Mouse (Mus musculus) activated CD4-positive, CD25-positive, alpha-beta regulatory T cell, adult 4 months (primary cell): ENCODE measurements around the gene Sh3rf1. TPM values are rescaled to one million over a fixed set of nuclear protein-coding genes. Genes with fewer than 3 reads are reported as not detected.
"Not testable (repeated sequence)": the region's sequence is repeated elsewhere in the genome, so short reads cannot be mapped to it uniquely, and the experiment has no call there.

Experiments
- ATAC-seq: one replicate; pipeline ENCODE4 v1.8.0; 2017
- polyA plus RNA-seq, 2 experiments: library from polyadenylated mRNA; unstranded; fragments of 100-300 nt; shearing (Covaris generic); gene quantifications; one replicate each; pipeline ENCODE4 v1.2.1; 2017

Sh3rf1 gene
- polyA plus RNA-seq, 2 experiments from 2014 or later: 5.6 to 6.5 TPM

- ATAC-seq: peak; percentile 52
These were observed 150.5 kb downstream of the Sh3rf1 start for GRCm38 (mm10) chr8:61374059-61374755.

GRCm38 (mm10) chr8:61375205-61375604 lies 151.5 kb downstream of the Sh3rf1 start:
- no peak for ATAC-seq

DNA sequence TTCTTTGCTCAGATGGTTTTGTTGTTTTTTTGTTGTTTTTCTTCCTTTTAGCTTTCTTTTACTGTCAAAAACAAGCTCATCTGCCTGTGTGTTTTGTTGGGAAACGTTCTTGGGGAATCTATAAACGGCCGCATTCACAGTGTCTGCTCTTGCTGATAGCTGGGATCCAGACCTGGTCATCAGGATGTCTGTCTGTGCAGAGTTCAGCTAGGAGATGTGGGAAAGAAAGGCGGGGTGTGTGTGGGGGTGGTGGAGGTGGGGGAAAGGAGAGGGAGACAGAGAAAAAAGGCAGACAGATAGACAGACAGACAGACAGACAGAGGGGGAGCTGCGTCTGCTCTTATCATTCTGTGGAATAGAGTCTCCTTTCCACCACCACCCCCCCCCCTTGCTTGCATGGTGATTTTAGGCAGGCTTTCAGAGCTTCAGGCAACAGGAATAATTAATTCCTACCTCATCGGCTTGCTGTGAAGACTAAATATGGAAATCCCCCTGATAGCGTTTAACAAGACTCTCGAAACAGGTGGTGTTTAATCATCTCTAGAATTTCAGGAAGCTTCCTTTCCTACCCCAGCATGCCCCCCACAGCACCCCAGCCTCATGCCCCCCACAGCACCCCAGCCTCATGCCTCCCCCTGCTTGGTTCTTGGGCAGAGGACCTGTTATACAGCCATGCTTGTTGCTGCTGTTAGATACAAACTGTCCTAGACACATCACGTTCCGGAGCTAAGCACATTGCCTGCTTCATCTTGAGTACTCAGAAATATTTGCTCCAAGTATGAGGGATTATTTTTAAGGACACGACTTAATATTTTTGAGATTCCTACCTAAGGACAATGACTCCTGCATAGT lies 155.4 kb downstream of the Sh3rf1 start:
- ATAC-seq: no peak

- no peak for ATAC-seq
These were observed 160.9 kb downstream of the Sh3rf1 start for GRCm38 (mm10) chr8:61384536-61384935.

- no peak for ATAC-seq
These were observed 162.0 kb downstream of the Sh3rf1 start for GRCm38 (mm10) chr8:61385502-61386191.

- ATAC-seq: no peak
These were observed 163.0 kb downstream of the Sh3rf1 start for GRCm38 (mm10) chr8:61386645-61387044.

GRCm38 (mm10) chr8:61387501-61387963 lies 163.9 kb downstream of the Sh3rf1 start:
- ATAC-seq: no peak

DNA sequence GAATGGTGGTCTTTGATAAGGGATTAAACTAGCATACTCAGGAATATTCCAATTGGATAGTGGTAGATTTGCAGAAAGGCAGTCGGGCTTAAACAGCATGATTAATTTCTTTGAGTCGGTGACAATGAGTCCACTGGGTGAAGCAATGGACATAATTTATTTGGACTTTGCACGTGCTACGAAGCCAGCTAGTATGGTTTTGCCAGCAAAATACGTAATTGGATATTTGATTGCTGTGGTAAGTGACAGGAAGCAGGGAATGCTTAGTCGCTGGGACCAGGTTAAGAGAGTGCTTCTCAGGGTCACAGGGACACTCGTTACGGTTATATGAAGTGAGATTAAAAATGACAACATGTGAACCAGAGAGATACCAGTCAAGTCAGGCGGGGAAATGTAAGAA lies 164.7 kb downstream of the Sh3rf1 start:
- ATAC-seq: no peak

DNA sequence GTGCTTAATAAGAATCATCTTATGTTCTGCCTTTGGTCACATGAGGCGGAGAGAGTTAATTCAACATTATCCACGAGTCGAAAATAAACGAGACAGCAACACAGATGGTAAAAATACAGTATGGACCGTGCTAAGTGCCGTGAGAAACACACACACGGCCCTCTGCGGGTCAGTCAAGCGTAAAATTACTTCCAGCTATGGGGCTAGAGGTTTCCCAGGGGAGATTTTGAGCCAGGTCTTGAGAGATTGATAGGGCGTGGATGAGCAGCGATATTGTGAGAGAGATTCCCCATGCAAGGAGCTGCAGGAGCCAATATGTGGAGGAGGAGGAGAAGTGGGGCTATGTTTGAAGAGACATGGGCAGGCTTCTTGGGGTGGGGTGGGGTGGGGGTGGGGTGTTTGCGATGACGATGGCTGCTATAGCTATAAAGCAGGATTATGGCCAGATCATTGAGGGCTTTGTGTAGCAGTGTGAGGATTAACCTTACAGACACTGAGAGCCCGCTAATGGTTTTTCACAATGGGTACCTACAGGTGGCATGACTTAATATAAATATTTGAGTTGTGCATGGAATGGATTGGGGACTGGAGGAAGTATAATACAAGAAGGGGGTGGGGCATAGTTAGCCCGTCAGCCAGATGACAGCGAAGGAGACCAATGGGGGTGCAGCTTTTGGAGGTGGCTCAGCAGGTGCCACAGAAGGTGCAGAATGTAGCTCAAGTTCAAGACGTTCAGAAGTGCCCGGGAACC lies 166.8 kb downstream of the Sh3rf1 start:
- ATAC-seq: no peak

GRCm38 (mm10) chr8:61391058-61391434 lies 167.4 kb downstream of the Sh3rf1 start:
- no peak for ATAC-seq

DNA sequence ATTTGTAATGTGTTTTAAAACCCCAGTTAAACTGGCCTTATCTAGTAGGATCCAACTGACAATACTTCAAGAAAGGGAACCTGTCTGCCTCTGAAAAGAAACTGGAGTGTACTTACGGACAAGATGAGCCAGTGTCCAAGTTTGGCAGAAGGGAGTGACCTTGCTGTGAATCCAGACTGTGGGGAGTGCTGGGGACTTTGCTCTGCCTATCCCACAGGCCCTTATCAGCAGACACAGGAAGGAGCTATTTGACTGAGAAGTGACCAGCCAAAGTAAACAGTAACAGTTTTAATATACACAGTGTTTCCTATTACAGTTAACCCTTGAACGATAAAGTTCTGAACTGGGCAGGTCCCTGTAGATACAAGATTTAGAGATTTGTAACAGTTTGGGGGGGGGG lies 173.5 kb downstream of the Sh3rf1 start:
- no peak for ATAC-seq

GRCm38 (mm10) chr8:61397755-61398154 lies 174.1 kb downstream of the Sh3rf1 start:
- ATAC-seq: no peak

GRCm38 (mm10) chr8:61402861-61403260 lies 179.2 kb downstream of the Sh3rf1 start:
- ATAC-seq: no peak

DNA sequence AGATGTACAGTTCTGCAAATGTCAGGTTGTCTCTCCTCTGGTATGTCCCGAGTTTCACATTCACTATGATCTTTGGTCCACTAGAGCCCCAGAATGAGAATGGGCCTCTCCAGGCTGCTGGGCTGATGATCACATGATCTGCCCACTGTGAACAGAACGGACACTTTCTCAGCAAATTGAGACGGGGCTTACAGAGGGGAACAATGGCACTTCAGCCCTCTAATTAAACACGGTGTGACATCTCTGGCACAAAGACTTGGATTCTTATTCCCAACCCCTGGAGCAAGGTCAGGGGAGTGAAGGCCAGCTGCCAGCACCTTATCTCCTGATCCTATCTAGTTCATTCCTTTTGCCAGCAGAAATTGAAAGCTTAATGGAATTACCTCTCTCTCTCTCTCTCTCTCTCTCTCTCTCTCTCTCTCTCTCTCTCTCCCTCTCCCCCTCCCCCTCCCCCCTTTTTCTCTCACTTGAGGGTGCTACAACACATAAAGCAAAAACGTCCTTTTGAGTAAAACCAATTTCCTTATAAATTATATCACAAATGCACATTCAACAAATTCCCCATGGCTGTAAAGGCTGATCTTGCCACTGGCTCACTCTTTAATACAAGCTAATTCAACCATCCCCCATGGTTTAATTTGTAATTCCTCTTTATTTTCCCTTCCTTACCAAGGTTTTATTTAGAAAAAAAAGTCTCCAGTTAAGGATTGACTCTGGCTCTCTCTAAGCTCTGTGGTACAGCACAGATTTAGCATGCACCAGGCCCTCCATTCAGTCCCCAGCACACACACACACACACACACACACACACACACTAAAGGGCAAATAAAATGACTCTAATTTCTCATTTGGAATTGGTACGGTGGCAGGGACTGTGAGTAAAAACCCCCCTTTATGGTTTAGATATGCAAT lies 179.8 kb downstream of the Sh3rf1 start:
- ATAC-seq: no peak

GRCm38 (mm10) chr8:61404178-61404560 lies 180.5 kb downstream of the Sh3rf1 start:
- no peak for ATAC-seq

- ATAC-seq: no peak
These were observed 185.4 kb downstream of the Sh3rf1 start for GRCm38 (mm10) chr8:61409081-61409480.

GRCm38 (mm10) chr8:61409712-61410111 lies 186.0 kb downstream of the Sh3rf1 start:
- not testable (repeated sequence) for ATAC-seq

DNA sequence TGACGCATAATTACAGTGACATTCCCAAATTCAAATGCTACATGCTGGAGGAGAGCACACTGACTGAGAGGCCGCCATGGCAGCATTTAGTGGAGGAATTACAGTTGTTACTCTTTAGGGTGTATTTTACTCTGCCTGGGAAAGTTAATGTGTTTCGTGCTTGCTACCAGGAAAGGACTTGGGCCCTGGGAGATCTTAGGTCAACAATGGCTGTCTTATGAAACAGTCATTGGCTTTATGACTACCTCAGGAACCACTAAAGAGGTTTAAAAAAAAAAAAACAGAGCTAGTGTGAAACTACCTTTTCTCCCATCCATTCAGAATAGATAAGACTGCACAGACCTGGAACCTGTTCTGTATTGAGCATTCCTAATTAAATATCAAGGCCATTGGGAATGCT lies 195.8 kb downstream of the Sh3rf1 start:
- no peak for ATAC-seq

- no peak for ATAC-seq
These were observed 196.5 kb downstream of the Sh3rf1 start for GRCm38 (mm10) chr8:61420166-61420565.

- no peak for ATAC-seq
These were observed 197.9 kb downstream of the Sh3rf1 start for GRCm38 (mm10) chr8:61421606-61422005.

- peak; percentile 41 for ATAC-seq
These were observed 201.5 kb downstream of the Sh3rf1 start for GRCm38 (mm10) chr8:61425125-61425524.
